Mouse (Mus musculus) granulocyte monocyte progenitor cell, adult 5-6 weeks (primary cell): ENCODE data around the gene Rrm2. TPM values are rescaled to one million over a fixed set of nuclear protein-coding genes. Genes with fewer than 3 reads are reported as not detected.
"Not testable (repeated sequence)": the region's sequence is repeated elsewhere in the genome, so short reads cannot be mapped to it uniquely, and the experiment has no call there.

Experiments
- ATAC-seq: replicated peaks from 2 replicates; pipeline ENCODE4 v1.8.0; 2016; ENCODE audit warnings: mild to moderate bottlenecking, moderate TSS enrichment, inconsistent platforms; ENCODE audit not compliant: poor library complexity, severe bottlenecking
- total RNA-seq, 2 experiments: library from RNA; stranded (forward) in 1 of 2; stranded (reverse) in 1 of 2; fragments of 200-712, 200-1000 nt in 1 of 2; fragments of >200 nt in 1 of 2; fragmentation: Nextera tagmentation in 1 of 2; gene quantifications; 2 replicates each; pipeline ENCODE4 v1.2.3; 2014 to 2017

Gene Rrm2
- total RNA-seq, 2 experiments from 2014 or later, result 144 to 162 TPM

GRCm38 (mm10) chr12:24703013-24703412 lies 5.0 kb upstream of the Rrm2 start:
- no peak for ATAC-seq

GRCm38 (mm10) chr12:24705502-24706263 lies 2.4 kb upstream of the Rrm2 start:
- no peak for ATAC-seq

GRCm38 (mm10) chr12:24706764-24707479 lies 1.1 kb upstream of the Rrm2 start:
- ATAC-seq, result peak; percentile 35

GRCm38 (mm10) chr12:24707480-24707802 lies 600 bp upstream of the Rrm2 start:
- ATAC-seq, result peak; percentile 16

GRCm38 (mm10) chr12:24708824-24709218 lies 780 bp downstream of the Rrm2 start:
- no peak for ATAC-seq

- ATAC-seq, result no peak
Observed at GRCm38 (mm10) chr12:24709409-24709808, 1.4 kb downstream of the Rrm2 start.

- peak; percentile 39 for ATAC-seq
Observed at GRCm38 (mm10) chr12:24709831-24710508, 1.9 kb downstream of the Rrm2 start.

- no peak for ATAC-seq
Observed at GRCm38 (mm10) chr12:24710672-24711071, 2.6 kb downstream of the Rrm2 start.

GRCm38 (mm10) chr12:24712396-24712795 lies 4.4 kb downstream of the Rrm2 start:
- no peak for ATAC-seq

- no peak for ATAC-seq
Observed at GRCm38 (mm10) chr12:24714579-24715255, 6.7 kb downstream of the Rrm2 start.

- no peak for ATAC-seq
Observed at GRCm38 (mm10) chr12:24715268-24715896, 7.3 kb downstream of the Rrm2 start.

- ATAC-seq, result peak; percentile 89
Observed at GRCm38 (mm10) chr12:24716721-24717301, 8.8 kb downstream of the Rrm2 start.

GRCm38 (mm10) chr12:24723434-24723833 lies 15.4 kb downstream of the Rrm2 start:
- peak; percentile 16; the same call in 1 of the 2 replicates for ATAC-seq

GRCm38 (mm10) chr12:24723859-24724258 lies 15.8 kb downstream of the Rrm2 start:
- ATAC-seq, result peak; percentile 72

- ATAC-seq, result peak; percentile 58
Observed at GRCm38 (mm10) chr12:24724369-24724768, 16.3 kb downstream of the Rrm2 start.

- ATAC-seq, result peak; percentile 94
Observed at GRCm38 (mm10) chr12:24734828-24735394, 26.9 kb downstream of the Rrm2 start.

- ATAC-seq, result no peak
Observed at GRCm38 (mm10) chr12:24736956-24737355, 28.9 kb downstream of the Rrm2 start.

- no peak for ATAC-seq
Observed at GRCm38 (mm10) chr12:24739963-24740362, 31.9 kb downstream of the Rrm2 start.

- not testable (repeated sequence) for ATAC-seq
Observed at GRCm38 (mm10) chr12:24741535-24741934, 33.5 kb downstream of the Rrm2 start.
